Mouse (Mus musculus) lung, adult 18-20 months (tissue): ENCODE measurements around the gene Frmd4a.
A peak's percentile ranks its signal among the peaks of the same experiment; 100 is the strongest.
"Not testable (repeated sequence)": the region's sequence is repeated elsewhere in the genome, so short reads cannot be mapped to it uniquely, and the experiment has no call there.

Source experiments
- DNase-seq, 2 experiments: peaks; one replicate each; pipeline ENCODE4 v3.0.0; 2022; ENCODE audit warnings: mixed read lengths in 2 of 2

The Frmd4a gene

GRCm38 (mm10) chr2:4535187-4535864 is 517.8 kb downstream of the Frmd4a start:
- DNase-seq, result no peak

- DNase-seq, result no peak
Measured at GRCm38 (mm10) chr2:4541330-4541729, 523.8 kb downstream of the Frmd4a start.

- DNase-seq, result no peak
Measured at GRCm38 (mm10) chr2:4541844-4542628, 524.5 kb downstream of the Frmd4a start.

GRCm38 (mm10) chr2:4542629-4543416 is 525.3 kb downstream of the Frmd4a start:
- no peak for DNase-seq

GRCm38 (mm10) chr2:4543417-4543775 is 525.9 kb downstream of the Frmd4a start:
- DNase-seq, result no peak

GRCm38 (mm10) chr2:4544360-4544759 is 526.8 kb downstream of the Frmd4a start:
- no peak for DNase-seq

- no peak for DNase-seq
Measured at GRCm38 (mm10) chr2:4545261-4545660, 527.7 kb downstream of the Frmd4a start.

- no peak for DNase-seq
Measured at GRCm38 (mm10) chr2:4547003-4547662, 529.6 kb downstream of the Frmd4a start.

- DNase-seq, result no peak
Measured at GRCm38 (mm10) chr2:4549271-4549670, 531.8 kb downstream of the Frmd4a start.

- DNase-seq, result no peak
Measured at GRCm38 (mm10) chr2:4550017-4550763, 532.7 kb downstream of the Frmd4a start.

- no peak for DNase-seq
Measured at GRCm38 (mm10) chr2:4551438-4551837, 533.9 kb downstream of the Frmd4a start.

- DNase-seq, result no peak
Measured at GRCm38 (mm10) chr2:4551866-4552265, 534.3 kb downstream of the Frmd4a start.

- no peak for DNase-seq
Measured at GRCm38 (mm10) chr2:4552486-4552885, 535.0 kb downstream of the Frmd4a start.

- peak; percentile 52 to 63 for DNase-seq
Measured at GRCm38 (mm10) chr2:4555221-4555631, 537.7 kb downstream of the Frmd4a start.

- DNase-seq, result no peak
Measured at GRCm38 (mm10) chr2:4556188-4556587, 538.7 kb downstream of the Frmd4a start.

GRCm38 (mm10) chr2:4557028-4557427 is 539.5 kb downstream of the Frmd4a start:
- no peak for DNase-seq

GRCm38 (mm10) chr2:4557466-4557865 is 539.9 kb downstream of the Frmd4a start:
- no peak for DNase-seq

GRCm38 (mm10) chr2:4558651-4559203 is 541.2 kb downstream of the Frmd4a start:
- no peak for DNase-seq

GRCm38 (mm10) chr2:4559211-4559882 is 541.8 kb downstream of the Frmd4a start:
- DNase-seq, result peak; percentile 89 to 92

- no peak for DNase-seq
Measured at GRCm38 (mm10) chr2:4559883-4560247, 542.3 kb downstream of the Frmd4a start.

GRCm38 (mm10) chr2:4560516-4560915 is 543.0 kb downstream of the Frmd4a start:
- not testable (repeated sequence) for DNase-seq
